Mouse (Mus musculus): ENCODE measurements around the gene Galnt10.

- TF ChIP-seq POLR2A (IDR thresholded peaks at IDR 0.05; ENCODE audit: insufficient read length, low read depth) (no peak), E2F4 (IDR thresholded peaks at IDR 0.05; ENCODE audit: insufficient read depth) (no peak), MYOD1 (IDR thresholded peaks at IDR 0.05; ENCODE audit: control insufficient read depth in 1 of 3, insufficient read length in 2 of 3, low read depth in 2 of 3) (no peak), REST (IDR thresholded peaks at IDR 0.05; ENCODE audit: insufficient read depth, insufficient read length) (no peak), SRF (IDR thresholded peaks at IDR 0.05; ENCODE audit: control insufficient read depth, insufficient read length, low read depth) (no peak), POLR2AphosphoS2 (IDR thresholded peaks at IDR 0.05; ENCODE audit: insufficient read length, low read depth) (no peak)
Measured at GRCm38 (mm10) chr11:57615286-57615685, 30.0 kb upstream of the Galnt10 start.

All from myocyte (in vitro differentiated cells).